Mouse (Mus musculus) monocyte, adult 5-6 weeks (primary cell): ENCODE measurements around the gene Gpr107. TPM values are rescaled to one million over a fixed set of nuclear protein-coding genes. Genes with fewer than 3 reads are reported as not detected.

ENCODE experiments used
- ATAC-seq: fragments of 153-309, 156-312 bp; replicated peaks from 2 replicates; pipeline ENCODE4 v1.8.0; 2017; ENCODE audit warnings: mild to moderate bottlenecking; ENCODE audit not compliant: low TSS enrichment, insufficient number of reproducible peaks, severe bottlenecking, poor library complexity, low FRiP score
- total RNA-seq: library from RNA; stranded (forward); fragments of 200-1000, 200-491, 200-594 nt; gene quantifications from 3 replicates; pipeline ENCODE4 v1.2.3, GENCODE M21; 2017

Gpr107 gene
- total RNA-seq, 1 experiment from 2014 or later = 35.7 TPM

GRCm38 (mm10) chr2:31218611-31219010 lies 66.5 kb downstream of the Gpr107 start:
- no peak for ATAC-seq

GRCm38 (mm10) chr2:31219470-31219869 lies 67.4 kb downstream of the Gpr107 start:
- ATAC-seq = no peak

- ATAC-seq = no peak
Observed at GRCm38 (mm10) chr2:31220844-31221243, 68.7 kb downstream of the Gpr107 start.

- ATAC-seq = no peak
Observed at GRCm38 (mm10) chr2:31221582-31221981, 69.5 kb downstream of the Gpr107 start.

GRCm38 (mm10) chr2:31228768-31229311 lies 76.7 kb downstream of the Gpr107 start:
- ATAC-seq = no peak

GRCm38 (mm10) chr2:31239203-31239696 lies 87.1 kb downstream of the Gpr107 start:
- ATAC-seq = peak; percentile 95

GRCm38 (mm10) chr2:31239833-31240232 lies 87.7 kb downstream of the Gpr107 start:
- no peak for ATAC-seq

- ATAC-seq = no peak
Observed at GRCm38 (mm10) chr2:31241639-31242038, 89.5 kb downstream of the Gpr107 start.

- no peak for ATAC-seq
Observed at GRCm38 (mm10) chr2:31244216-31244615, 92.1 kb downstream of the Gpr107 start.

GRCm38 (mm10) chr2:31245051-31245450 lies 92.9 kb downstream of the Gpr107 start:
- ATAC-seq = no peak

GRCm38 (mm10) chr2:31245491-31246141 lies 93.5 kb downstream of the Gpr107 start, which contains the start of gene Ncs1:
TSS of gene Ncs1 (plus strand) at chr2:31245823.
- ATAC-seq = no peak

- ATAC-seq = no peak; the same call in 1 of the 2 replicates
Observed at GRCm38 (mm10) chr2:31246251-31246971, 94.3 kb downstream of the Gpr107 start.

- ATAC-seq = no peak
Observed at GRCm38 (mm10) chr2:31248856-31249255, 96.7 kb downstream of the Gpr107 start.

GRCm38 (mm10) chr2:31252167-31252566 lies 100.1 kb downstream of the Gpr107 start:
- no peak for ATAC-seq

- no peak for ATAC-seq
Observed at GRCm38 (mm10) chr2:31253463-31253862, 101.3 kb downstream of the Gpr107 start.

GRCm38 (mm10) chr2:31254806-31255205 lies 102.7 kb downstream of the Gpr107 start:
- no peak for ATAC-seq

- ATAC-seq = peak; percentile 76
Observed at GRCm38 (mm10) chr2:31255952-31256938, 104.1 kb downstream of the Gpr107 start.

GRCm38 (mm10) chr2:31257096-31257495 lies 105.0 kb downstream of the Gpr107 start:
- no peak for ATAC-seq
